Mouse (Mus musculus) CH12.LX (cell line): ENCODE results near the gene Wnt10b. TPM values are rescaled to one million over a fixed set of nuclear protein-coding genes. Genes with fewer than 3 reads are reported as not detected.

ENCODE experiments used
- DNase-seq: peaks from one replicate; pipeline ENCODE4 v3.0.0-alpha.2; 2013; ENCODE audit errors: extremely low read depth
- H3K27ac ChIP-seq: 2 replicates; pipeline ENCODE4 v1.5.1; 2012; ENCODE audit warnings: low read depth, mild to moderate bottlenecking, control low read depth, moderate library complexity; ENCODE audit not compliant: insufficient read depth
- H3K27me3 ChIP-seq: replicated peaks from 2 replicates; pipeline ENCODE3; 2012; ENCODE audit warnings: inconsistent platforms
- H3K36me3 ChIP-seq, 2 experiments: replicated peaks in 1 of 2; 2 replicates each; pipeline versions ENCODE3 to v1.6.1; 2012; ENCODE audit warnings: inconsistent platforms in 1 of 2, low read length in 1 of 2, mild to moderate bottlenecking in 1 of 2, mixed read lengths in 1 of 2, moderate library complexity in 1 of 2; ENCODE audit not compliant: control insufficient read depth in 1 of 2, insufficient read depth in 1 of 2
- H3K4me1 ChIP-seq, 2 experiments: 2 replicates each; pipeline ENCODE4 v1.6.1; 2012; ENCODE audit warnings: inconsistent platforms in 1 of 2, moderate library complexity in 1 of 2; ENCODE audit not compliant: insufficient read depth in 2 of 2, control insufficient read depth in 1 of 2
- H3K4me2 ChIP-seq: 2 replicates; pipeline ENCODE4 v1.6.1; 2012; ENCODE audit warnings: low read depth, mild to moderate bottlenecking, control low read depth; ENCODE audit not compliant: poor library complexity, insufficient read depth, severe bottlenecking
- H3K4me3 ChIP-seq, 3 experiments: fragments of 150-350 bp in 1 of 3; sonication (generic) in 1 of 3; replicated peaks in 1 of 3; 2 replicates each; pipeline versions ENCODE3 to v1.5.1; 2011 to 2012; ENCODE audit warnings: low read depth in 2 of 3, low read length in 2 of 3, mild to moderate bottlenecking in 2 of 3, moderate library complexity in 2 of 3, control low read depth in 1 of 3, improper control_type of control experiment in 1 of 3, inconsistent platforms in 1 of 3, mixed read lengths in 1 of 3; ENCODE audit not compliant: poor library complexity in 1 of 3
- H3K79me2 ChIP-seq: replicated peaks from 2 replicates; pipeline ENCODE4 v1.6.1; 2012; ENCODE audit warnings: mild to moderate bottlenecking, moderate library complexity; ENCODE audit not compliant: control insufficient read depth, poor library complexity, insufficient read depth, severe bottlenecking; ENCODE audit errors: extremely low read depth
- H3K9ac ChIP-seq: 2 replicates; pipeline ENCODE4 v1.6.1; 2012; ENCODE audit warnings: low read depth, mild to moderate bottlenecking, control low read depth, moderate library complexity; ENCODE audit not compliant: insufficient read depth
- H3K9me3 ChIP-seq: replicated peaks from 2 replicates; pipeline ENCODE3; 2012; ENCODE audit warnings: low read length, inconsistent platforms, mixed read lengths
- CTCF ChIP-seq, 2 experiments: IDR thresholded peaks in 1 of 2; conservative IDR thresholded peaks in 1 of 2; 2 replicates each; pipeline ENCODE4 v1.5.1; 2011 to 2012; ENCODE audit warnings: low read depth in 2 of 2, low read length in 2 of 2, improper control_type of control experiment in 1 of 2, inconsistent platforms in 1 of 2, mild to moderate bottlenecking in 1 of 2, moderate library complexity in 1 of 2
- EP300 ChIP-seq: IDR thresholded peaks from 2 replicates; pipeline ENCODE4 v1.6.1; 2011; ENCODE audit warnings: low read length, improper control_type of control experiment
- GABPA ChIP-seq: IDR thresholded peaks from 2 replicates; pipeline ENCODE4 v1.6.1; 2012; ENCODE audit warnings: low read depth, low read length, improper control_type of control experiment, inconsistent platforms; ENCODE audit not compliant: insufficient replicate concordance
- HCFC1 ChIP-seq: IDR thresholded peaks from 2 replicates; pipeline ENCODE4 v1.6.1; 2012; ENCODE audit warnings: low read depth, mild to moderate bottlenecking, inconsistent platforms, low read length, improper control_type of control experiment
- IRF4 ChIP-seq: IDR thresholded peaks from 2 replicates; pipeline ENCODE4 v1.6.1; 2014; ENCODE audit warnings: low read depth, mild to moderate bottlenecking, inconsistent platforms, low read length, improper control_type of control experiment
- JUND ChIP-seq: conservative IDR thresholded peaks from 2 replicates; pipeline ENCODE4 v1.6.1; 2011; ENCODE audit warnings: low read depth, low read length, improper control_type of control experiment
- MAFK ChIP-seq: IDR thresholded peaks from 2 replicates; pipeline ENCODE4 v1.6.1; 2011; ENCODE audit warnings: low read length, improper control_type of control experiment; ENCODE audit not compliant: insufficient replicate concordance
- MAZ ChIP-seq: IDR thresholded peaks from 2 replicates; pipeline ENCODE4 v1.6.1; 2012; ENCODE audit warnings: low read depth, mild to moderate bottlenecking, inconsistent platforms, low read length, improper control_type of control experiment, moderate library complexity
- MEF2A ChIP-seq: IDR thresholded peaks from 2 replicates; pipeline ENCODE4 v1.6.1; 2014; ENCODE audit warnings: low read depth, mild to moderate bottlenecking, inconsistent platforms, low read length, improper control_type of control experiment, borderline replicate concordance
- MXI1 ChIP-seq: IDR thresholded peaks from 2 replicates; pipeline ENCODE4 v1.6.1; 2011; ENCODE audit warnings: mild to moderate bottlenecking, low read depth, low read length, improper control_type of control experiment
- MYC ChIP-seq: IDR thresholded peaks from 2 replicates; pipeline ENCODE4 v1.6.1; 2011; ENCODE audit warnings: low read depth, mild to moderate bottlenecking, improper control_type of control experiment, low read length
- NELFE ChIP-seq: IDR thresholded peaks from 2 replicates; pipeline ENCODE4 v1.6.1; 2011; ENCODE audit warnings: low read depth, low read length, improper control_type of control experiment
- NRF1 ChIP-seq: IDR thresholded peaks from 2 replicates; pipeline ENCODE4 v1.6.1; 2014; ENCODE audit warnings: low read depth, mild to moderate bottlenecking, inconsistent platforms, low read length, improper control_type of control experiment, moderate library complexity
- PAX5 ChIP-seq: IDR thresholded peaks from 2 replicates; pipeline ENCODE4 v1.6.1; 2012; ENCODE audit warnings: low read length, inconsistent platforms, mixed read lengths
- RAD21 ChIP-seq: IDR thresholded peaks from 2 replicates; pipeline ENCODE4 v1.6.1; 2011; ENCODE audit warnings: low read depth, mild to moderate bottlenecking, low read length, improper control_type of control experiment, moderate library complexity
- RCOR1 ChIP-seq: conservative IDR thresholded peaks from 2 replicates; pipeline ENCODE4 v1.6.1; 2012; ENCODE audit warnings: low read depth, mild to moderate bottlenecking, inconsistent platforms, low read length, improper control_type of control experiment
- SMC3 ChIP-seq: IDR thresholded peaks from 2 replicates; pipeline ENCODE4 v1.6.1; 2011; ENCODE audit warnings: low read depth, low read length, improper control_type of control experiment
- TBP ChIP-seq: conservative IDR thresholded peaks from 2 replicates; pipeline ENCODE4 v1.6.1; 2011; ENCODE audit warnings: low read depth, low read length, improper control_type of control experiment
- TCF12 ChIP-seq: IDR thresholded peaks from 2 replicates; pipeline ENCODE4 v1.6.1; 2014; ENCODE audit warnings: low read depth, mild to moderate bottlenecking, inconsistent platforms, low read length, improper control_type of control experiment
- UBTF ChIP-seq: IDR thresholded peaks from 2 replicates; pipeline ENCODE4 v1.6.1; 2012; ENCODE audit warnings: low read depth, mild to moderate bottlenecking, inconsistent platforms, low read length, improper control_type of control experiment, moderate library complexity
- USF1 ChIP-seq: IDR thresholded peaks from 2 replicates; pipeline ENCODE4 v1.6.1; 2014; ENCODE audit warnings: low read depth, mild to moderate bottlenecking, inconsistent platforms, low read length, improper control_type of control experiment
- ZKSCAN1 ChIP-seq: IDR thresholded peaks from 2 replicates; pipeline ENCODE4 v1.6.1; 2012; ENCODE audit warnings: low read depth, inconsistent platforms, low read length, improper control_type of control experiment, borderline replicate concordance
- ZNF384 ChIP-seq: IDR thresholded peaks from 2 replicates; pipeline ENCODE4 v1.6.1; 2012; ENCODE audit warnings: low read depth, low read length, improper control_type of control experiment, inconsistent platforms
- dilution Hi-C: fragments of 300-500 bp; cut with MboI; formaldehyde crosslinking; loops from 2 replicates; pipeline ENCODE4 v1.14.3; 2020; ENCODE audit warnings: low sequenced_read_pairs; ENCODE audit not compliant: extremely low pct_unique_long_range_greater_than_20kb, extremely low pct_ligation_motif_present
- in situ Hi-C: fragments of 300-500 bp; cut with MboI; formaldehyde crosslinking; loops from 3 replicates; pipeline ENCODE4 v1.14.3; 2019; ENCODE audit warnings: low sequenced_read_pairs, low pct_ligation_motif_present, low pct_unique_long_range_greater_than_20kb, mixed read lengths
- polyA plus RNA-seq: library from polyadenylated mRNA; unstranded; fragments of >175 nt; gene quantifications from 2 replicates; pipeline ENCODE4 v1.2.1, GENCODE M21; 2012; ENCODE audit warnings: low read depth; ENCODE audit not compliant: insufficient read length
- total RNA-seq, 2 experiments: library from RNA; depleted of rRNA; stranded (reverse); fragments of 300-350 nt in 1 of 2; fragments of >200 nt in 1 of 2; gene quantifications; 2 replicates each; pipeline ENCODE4 v1.2.3; 2012 to 2014

Gene Wnt10b
- total and polyA plus RNA-seq, 3 experiments, result 25.4 to 64.4 (median 56.2) TPM

GRCm38 (mm10) chr15:98804054-98804453 is 26.1 kb upstream of the Wnt10b start:
- dilution Hi-C loops, result no loop called here
- TF ChIP-seq SMC3 (peak; percentile 74), JUND (no peak), IRF4 (peak; percentile 27; the same call in 1 of the 2 replicates), RAD21 (peak; percentile 87), CTCF (conservative IDR thresholded peaks at IDR 0.05 in 1 of 2, IDR thresholded peaks at IDR 0.05 in 1 of 2; ENCODE audit: low read depth in 2 of 2, low read length in 2 of 2) (peak; percentile 64 to 90)
- Histone ChIP-seq H3K27me3 (peaks cover 83% of the 10 kb centered on the region), H3K9ac (no peak overlapping the region), H3K4me1 (peaks cover 5 to 39% of the 10 kb centered on the region in 2 experiments; a peak in 2 of 4 replicates), H3K4me2 (peak overlapping the region; percentile 78), H3K9me3 (peaks cover 16% of the 10 kb centered on the region), H3K27ac (no peak overlapping the region), H3K79me2 (no peaks in the 10 kb centered on the region), H3K4me3 (no peak overlapping the region), H3K36me3 (no peaks in the 10 kb centered on the region)
- in situ Hi-C loops, result loop anchor here (5.0 kb wide), 1 partner anchor 82 kb away; no protein-coding TSS in a partner anchor
- DNase-seq, result peak; percentile 69

- in situ Hi-C loops, result loop anchor here (5.0 kb wide), 1 partner anchor 81 kb away; no protein-coding TSS in a partner anchor
- TF ChIP-seq TBP (no peak), EP300 (no peak), NELFE (no peak), MAFK (no peak), MXI1 (no peak), HCFC1 (no peak), USF1 (no peak), MYC (no peak), ZKSCAN1 (no peak), UBTF (no peak), RCOR1 (no peak), ZNF384 (no peak), MAZ (no peak), PAX5 (no peak), RAD21 (no peak), GABPA (no peak), NRF1 (no peak), MEF2A (no peak), CTCF (conservative IDR thresholded peaks at IDR 0.05 in 1 of 2, IDR thresholded peaks at IDR 0.05 in 1 of 2; ENCODE audit: low read depth in 2 of 2, low read length in 2 of 2) (no peak), TCF12 (no peak)
- peaks cover 75% of the 10 kb centered on the region for H3K27me3 ChIP-seq
- H3K4me3 ChIP-seq, result no peak overlapping the region
- no peak overlapping the region for H3K4me2 ChIP-seq
- no peaks in the 10 kb centered on the region for H3K79me2 ChIP-seq
- no peaks in the 10 kb centered on the region for H3K36me3 ChIP-seq
- no peak for DNase-seq
- peaks cover 2 to 35% of the 10 kb centered on the region in 2 experiments; a peak in 2 of 4 replicates for H3K4me1 ChIP-seq
- dilution Hi-C loops, result no loop called here
- peaks cover 16% of the 10 kb centered on the region for H3K9me3 ChIP-seq
- H3K27ac ChIP-seq, result no peak overlapping the region
- H3K9ac ChIP-seq, result no peak overlapping the region
Observed at GRCm38 (mm10) chr15:98802926-98803325, 25.0 kb upstream of the Wnt10b start.
